Mouse (Mus musculus) erythroid progenitor cell, adult 5-6 weeks (primary cell): Measurements from ENCODE around the gene Cisd1. TPM values are rescaled to one million over a fixed set of nuclear protein-coding genes. Genes with fewer than 3 reads are reported as not detected.

ENCODE experiments used
- ATAC-seq: replicated peaks from 2 replicates; pipeline ENCODE4 v1.8.0; 2016; ENCODE audit warnings: moderate number of reproducible peaks, mild to moderate bottlenecking, moderate TSS enrichment, inconsistent platforms; ENCODE audit not compliant: poor library complexity, low FRiP score, severe bottlenecking
- total RNA-seq, 2 experiments: library from RNA; stranded (forward) in 1 of 2; stranded (reverse) in 1 of 2; fragments of 150-400 nt in 1 of 2; fragments of 186-747, 209-891 nt in 1 of 2; gene quantifications; 2 replicates each; pipeline versions ENCODE4 v1.2.3 to v1.2.4; 2015 to 2017; ENCODE audit warnings: low replicate concordance in 2 of 2

Gene Cisd1
- total RNA-seq, 2 experiments from 2014 or later = 4.8 to 27.2 TPM

- no peak for ATAC-seq
Observed at GRCm38 (mm10) chr10:71284131-71284510, 60.6 kb downstream of the Cisd1 start.

Other genes starting within 250 kb of the Cisd1 start
- not detected in 2 replicates for gene Bicc1, start 185.3 kb downstream of the Cisd1 start, total RNA-seq (2015; ENCODE audit: low replicate concordance)
- gene Bicc1, start 185.3 kb downstream of the Cisd1 start, total RNA-seq (2017; ENCODE audit: low replicate concordance) = not detected in 2 replicates
- 14.8 and 17.6 TPM in 2 replicates for gene Tfam, start 106.7 kb downstream of the Cisd1 start, total RNA-seq (2015; ENCODE audit: low replicate concordance)
- 17.2 and 26.0 TPM in 2 replicates for gene Tfam, start 106.7 kb downstream of the Cisd1 start, total RNA-seq (2017; ENCODE audit: low replicate concordance)
- gene Ube2d1, start 59.7 kb downstream of the Cisd1 start, total RNA-seq (2015; ENCODE audit: low replicate concordance) = 19.3 and 24.5 TPM in 2 replicates
- 0.83 and 4.2 TPM in 2 replicates for gene Ube2d1, start 59.7 kb downstream of the Cisd1 start, total RNA-seq (2017; ENCODE audit: low replicate concordance)
- gene Ipmk, start 2.8 kb upstream of the Cisd1 start, total RNA-seq (2015; ENCODE audit: low replicate concordance) = 23.5 and 35.0 TPM in 2 replicates
- gene Ipmk, start 2.8 kb upstream of the Cisd1 start, total RNA-seq (2017; ENCODE audit: low replicate concordance) = 16.9 and 22.6 TPM in 2 replicates